Mouse (Mus musculus): ENCODE data around the gene Strn3. TPM values are rescaled to one million over a fixed set of nuclear protein-coding genes. Genes with fewer than 3 reads are reported as not detected.
"Not testable (repeated sequence)": the region's sequence is repeated elsewhere in the genome, so short reads cannot be mapped to it uniquely, and the experiment has no call there.

The Strn3 gene
- polyA plus RNA-seq, 1 experiment from 2014 or later = 63.6 TPM

GRCm38 (mm10) chr12:51663011-51663410, 28.7 kb downstream of the Strn3 start:
- Histone ChIP-seq H3K27ac (ENCODE audit: low read length) (no peak overlapping the region), H3K9ac (replicated peaks; ENCODE audit: low read depth, low read length) (no peak overlapping the region), H3K4me3 (ENCODE audit: low read depth, low read length) (no peak overlapping the region), H3K9me3 (ENCODE audit: control insufficient read depth, low read depth, low read length) (no peaks in the 10 kb centered on the region), H3K4me1 (ENCODE audit: control insufficient read depth, insufficient read depth, low read length) (no peaks in the 10 kb centered on the region), H3K4me2 (replicated peaks; ENCODE audit: low read depth, low read length) (no peak overlapping the region), H3K36me3 (ENCODE audit: control insufficient read depth, insufficient read depth, low read length) (no peaks in the 10 kb centered on the region), H3K27me3 (ENCODE audit: control insufficient read depth, insufficient read depth, low read length) (no peaks in the 10 kb centered on the region)
- no peak for ATAC-seq (ENCODE audit: insufficient number of reproducible peaks, insufficient read depth, low FRiP score, low read depth)

DNA sequence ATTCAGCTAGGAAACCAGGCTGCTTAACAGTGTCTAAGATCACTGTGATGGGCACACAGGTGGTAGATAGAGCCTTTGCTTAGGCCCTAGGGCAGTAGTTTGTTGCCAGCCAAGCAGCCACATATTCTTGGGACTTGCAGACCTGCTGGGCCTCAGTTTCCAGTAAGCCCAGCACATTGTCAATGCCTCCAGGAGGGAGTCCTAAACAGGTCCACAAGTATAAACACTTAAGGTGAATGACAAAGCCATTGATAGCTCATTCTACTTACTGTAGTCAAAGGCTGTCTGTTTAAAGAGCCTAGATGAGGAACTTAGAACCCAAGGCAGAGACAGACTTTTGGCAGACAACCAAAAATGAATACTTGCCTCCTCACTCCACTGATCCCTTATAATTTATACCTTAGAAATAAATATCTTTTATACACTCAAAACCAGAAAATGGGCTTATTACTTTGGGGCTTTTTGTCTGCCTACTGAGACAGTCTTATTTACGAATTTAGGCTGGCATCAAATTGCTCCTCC, 35.7 kb downstream of the Strn3 start:
- H3K4me3 ChIP-seq (ENCODE audit: low read depth, low read length) = no peak overlapping the region
- WGBS = 76% methylated on average over 1 of the region's 1 CpGs
- no peaks in the 10 kb centered on the region for H3K9me3 ChIP-seq (ENCODE audit: control insufficient read depth, low read depth, low read length)
- H3K9ac ChIP-seq (replicated peaks; ENCODE audit: low read depth, low read length) = no peak overlapping the region
- H3K27me3 ChIP-seq (ENCODE audit: control insufficient read depth, insufficient read depth, low read length) = no peaks in the 10 kb centered on the region
- no peak overlapping the region for H3K4me2 ChIP-seq (replicated peaks; ENCODE audit: low read depth, low read length)
- H3K36me3 ChIP-seq (ENCODE audit: control insufficient read depth, insufficient read depth, low read length) = peaks cover 9% of the 10 kb centered on the region
- H3K4me1 ChIP-seq (ENCODE audit: control insufficient read depth, insufficient read depth, low read length) = no peaks in the 10 kb centered on the region
- ATAC-seq (ENCODE audit: insufficient number of reproducible peaks, insufficient read depth, low FRiP score, low read depth) = no peak
- no peak overlapping the region for H3K27ac ChIP-seq (ENCODE audit: low read length)

DNA sequence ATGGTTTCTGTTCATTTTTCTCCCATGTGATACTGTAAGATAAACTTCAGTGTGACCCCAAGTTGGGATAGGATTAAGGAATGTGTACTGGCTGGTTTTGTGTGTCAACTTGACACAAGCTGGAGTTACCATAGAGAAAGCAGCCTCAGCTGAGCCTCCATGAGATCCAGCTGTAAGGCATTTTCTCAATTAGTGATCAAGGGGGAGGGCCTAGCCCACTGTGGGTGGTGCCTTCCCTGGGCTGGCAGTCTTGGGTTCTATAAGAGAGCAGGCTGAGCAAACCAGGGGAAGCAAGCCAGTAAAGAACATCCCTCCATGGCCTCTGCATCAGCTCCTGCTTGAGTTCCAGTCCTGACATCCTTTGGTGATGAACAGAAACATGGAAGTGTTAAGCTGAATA, 42.3 kb downstream of the Strn3 start:
- not testable (repeated sequence) for ATAC-seq (ENCODE audit: insufficient number of reproducible peaks, insufficient read depth, low FRiP score, low read depth); H3K27me3 ChIP-seq (ENCODE audit: control insufficient read depth, insufficient read depth, low read length); H3K9me3 ChIP-seq (ENCODE audit: control insufficient read depth, low read depth, low read length); H3K27ac ChIP-seq (ENCODE audit: low read length); H3K4me3 ChIP-seq (ENCODE audit: low read depth, low read length); H3K9ac ChIP-seq (replicated peaks; ENCODE audit: low read depth, low read length); H3K4me2 ChIP-seq (replicated peaks; ENCODE audit: low read depth, low read length); H3K4me1 ChIP-seq (ENCODE audit: control insufficient read depth, insufficient read depth, low read length)
- H3K36me3 ChIP-seq (ENCODE audit: control insufficient read depth, insufficient read depth, low read length) = peaks cover 19% of the 10 kb centered on the region

DNA sequence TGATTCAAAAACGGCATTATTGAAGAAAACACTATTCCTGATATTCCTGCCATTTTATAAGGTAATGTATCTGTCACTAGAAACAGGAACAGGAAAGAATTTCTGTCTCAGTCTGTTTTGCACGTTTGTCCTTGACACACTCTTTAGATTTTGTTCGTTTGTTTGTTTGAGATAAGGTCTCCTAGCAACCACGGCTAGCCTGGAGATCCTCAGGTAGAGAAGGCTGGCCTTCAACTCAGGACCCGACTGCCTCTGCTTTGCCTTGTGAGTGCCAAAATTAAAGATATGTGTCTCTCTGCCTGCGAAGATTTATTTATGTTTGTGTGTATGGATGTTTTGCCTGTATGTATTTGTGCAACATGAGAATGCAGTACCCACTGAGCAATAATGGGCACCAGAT, 49.8 kb downstream of the Strn3 start:
- Histone ChIP-seq H3K4me1 (ENCODE audit: control insufficient read depth, insufficient read depth, low read length) (no peaks in the 10 kb centered on the region), H3K9ac (replicated peaks; ENCODE audit: low read depth, low read length) (no peak overlapping the region), H3K27ac (ENCODE audit: low read length) (no peak overlapping the region), H3K36me3 (ENCODE audit: control insufficient read depth, insufficient read depth, low read length) (peaks cover 6% of the 10 kb centered on the region; the same call in 1 of the 2 replicates), H3K4me2 (replicated peaks; ENCODE audit: low read depth, low read length) (no peak overlapping the region), H3K9me3 (ENCODE audit: control insufficient read depth, low read depth, low read length) (no peaks in the 10 kb centered on the region), H3K27me3 (ENCODE audit: control insufficient read depth, insufficient read depth, low read length) (no peaks in the 10 kb centered on the region), H3K4me3 (ENCODE audit: low read depth, low read length) (no peak overlapping the region)
- ATAC-seq (ENCODE audit: insufficient number of reproducible peaks, insufficient read depth, low FRiP score, low read depth) = peak; percentile 37; the same call in 1 of the 2 replicates
- WGBS = 35% methylated on average over 6 of the region's 6 CpGs

DNA sequence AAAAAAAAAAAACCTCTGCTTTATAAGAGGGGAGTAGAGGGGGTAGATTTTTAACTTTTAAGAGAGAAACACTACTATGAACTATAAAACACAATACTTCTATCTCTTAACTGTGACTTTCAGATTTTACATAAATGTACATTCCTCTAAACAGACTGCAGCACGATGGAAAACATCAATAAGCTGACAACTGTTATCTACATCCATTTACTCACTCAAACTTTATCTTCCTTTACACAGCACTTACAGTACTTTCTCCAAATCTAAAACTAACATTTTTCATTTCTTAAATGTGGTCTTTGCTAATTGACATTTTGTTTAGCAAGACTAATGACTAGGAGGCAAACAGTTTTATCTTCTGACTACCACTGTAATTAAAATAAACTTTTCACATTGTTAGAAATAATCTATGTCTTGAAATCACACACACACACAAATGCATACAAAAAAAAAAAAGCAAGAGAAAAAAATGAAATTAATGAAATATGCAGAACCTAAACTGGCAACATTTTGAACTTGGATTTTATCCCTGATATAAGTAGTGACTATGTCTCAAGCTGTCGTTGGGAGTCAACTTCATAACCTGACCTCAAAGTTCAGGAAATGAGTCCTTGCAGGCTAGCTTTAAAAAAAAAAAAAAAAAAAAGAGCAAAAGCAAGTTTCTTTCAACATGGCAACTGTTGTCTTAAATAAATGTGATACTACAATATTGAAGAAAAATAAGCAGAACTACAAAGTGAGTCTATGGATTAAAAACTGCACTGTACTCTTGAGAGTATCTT, 54.8 kb downstream of the Strn3 start:
- WGBS = 28% methylated on average over 2 of the region's 2 CpGs
- no peak overlapping the region for H3K9ac ChIP-seq (replicated peaks; ENCODE audit: low read depth, low read length)

GRCm38 (mm10) chr12:51636260-51636659, 55.4 kb downstream of the Strn3 start:
- Histone ChIP-seq H3K4me3 (ENCODE audit: low read depth, low read length) (no peak overlapping the region), H3K4me2 (replicated peaks; ENCODE audit: low read depth, low read length) (no peak overlapping the region), H3K9ac (replicated peaks; ENCODE audit: low read depth, low read length) (no peak overlapping the region), H3K27ac (ENCODE audit: low read length) (no peak overlapping the region), H3K9me3 (ENCODE audit: control insufficient read depth, low read depth, low read length) (no peaks in the 10 kb centered on the region), H3K36me3 (ENCODE audit: control insufficient read depth, insufficient read depth, low read length) (peaks cover 5% of the 10 kb centered on the region), H3K27me3 (ENCODE audit: control insufficient read depth, insufficient read depth, low read length) (no peaks in the 10 kb centered on the region), H3K4me1 (ENCODE audit: control insufficient read depth, insufficient read depth, low read length) (no peaks in the 10 kb centered on the region)
- no peak for ATAC-seq (ENCODE audit: insufficient number of reproducible peaks, insufficient read depth, low FRiP score, low read depth)
- WGBS = 73% methylated on average over 2 of the region's 2 CpGs

More for the DNA sequence above, 54.8 kb downstream of the Strn3 start:
- Histone ChIP-seq H3K4me3 (ENCODE audit: low read depth, low read length) (no peak overlapping the region), H3K4me2 (replicated peaks; ENCODE audit: low read depth, low read length) (no peak overlapping the region), H3K4me1 (ENCODE audit: control insufficient read depth, insufficient read depth, low read length) (no peaks in the 10 kb centered on the region), H3K36me3 (ENCODE audit: control insufficient read depth, insufficient read depth, low read length) (peaks cover 5% of the 10 kb centered on the region), H3K9me3 (ENCODE audit: control insufficient read depth, low read depth, low read length) (no peaks in the 10 kb centered on the region), H3K27me3 (ENCODE audit: control insufficient read depth, insufficient read depth, low read length) (no peaks in the 10 kb centered on the region), H3K27ac (ENCODE audit: low read length) (no peak overlapping the region)
- no peak for ATAC-seq (ENCODE audit: insufficient number of reproducible peaks, insufficient read depth, low FRiP score, low read depth)

DNA sequence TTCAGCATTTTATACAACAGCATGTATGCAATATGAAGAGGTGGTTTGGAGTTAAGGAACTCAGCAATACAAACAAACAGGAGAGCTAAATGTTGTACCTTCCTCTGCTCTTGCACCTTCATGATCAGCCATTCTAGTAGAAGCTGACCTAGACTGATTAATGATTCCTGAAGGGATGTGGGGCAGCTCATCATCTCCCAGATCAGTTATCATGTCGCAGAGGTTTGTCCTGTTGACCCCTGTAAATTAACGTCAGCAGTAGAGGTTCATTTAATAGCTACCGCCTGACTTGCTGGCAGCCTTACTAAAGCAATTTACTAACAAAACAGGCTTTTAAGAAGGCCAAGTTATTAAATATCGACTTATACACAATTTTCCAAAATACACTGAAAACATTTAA, 58.2 kb downstream of the Strn3 start:
- Histone ChIP-seq H3K9ac (replicated peaks; ENCODE audit: low read depth, low read length) (no peak overlapping the region), H3K27me3 (ENCODE audit: control insufficient read depth, insufficient read depth, low read length) (no peaks in the 10 kb centered on the region), H3K4me1 (ENCODE audit: control insufficient read depth, insufficient read depth, low read length) (no peaks in the 10 kb centered on the region), H3K9me3 (ENCODE audit: control insufficient read depth, low read depth, low read length) (no peaks in the 10 kb centered on the region), H3K36me3 (ENCODE audit: control insufficient read depth, insufficient read depth, low read length) (peaks cover 5% of the 10 kb centered on the region), H3K4me3 (ENCODE audit: low read depth, low read length) (no peak overlapping the region), H3K4me2 (replicated peaks; ENCODE audit: low read depth, low read length) (no peak overlapping the region), H3K27ac (ENCODE audit: low read length) (no peak overlapping the region)
- ATAC-seq (ENCODE audit: insufficient number of reproducible peaks, insufficient read depth, low FRiP score, low read depth) = no peak
- WGBS = 52% methylated on average over 4 of the region's 4 CpGs

DNA sequence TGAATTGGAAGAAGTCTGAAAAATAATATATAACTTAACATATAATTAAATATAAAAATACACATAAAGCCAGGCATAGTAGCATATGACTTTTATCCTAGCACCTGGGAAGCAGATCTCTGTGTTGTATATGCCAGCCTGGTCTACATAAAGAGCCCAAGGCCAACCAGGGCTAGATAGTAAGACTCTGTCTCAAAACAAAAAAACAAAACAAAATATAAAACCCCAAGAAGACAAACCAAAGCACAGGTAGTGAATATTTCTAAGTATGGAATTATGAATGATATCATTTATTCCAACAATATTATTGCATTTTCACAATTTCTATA, 68.4 kb downstream of the Strn3 start:
- no peak for ATAC-seq (ENCODE audit: insufficient number of reproducible peaks, insufficient read depth, low FRiP score, low read depth)
- H3K9ac ChIP-seq (replicated peaks; ENCODE audit: low read depth, low read length) = no peak overlapping the region
- H3K27ac ChIP-seq (ENCODE audit: low read length) = no peak overlapping the region
- H3K36me3 ChIP-seq (ENCODE audit: control insufficient read depth, insufficient read depth, low read length) = peaks cover 11% of the 10 kb centered on the region
- H3K4me1 ChIP-seq (ENCODE audit: control insufficient read depth, insufficient read depth, low read length) = no peaks in the 10 kb centered on the region
- H3K27me3 ChIP-seq (ENCODE audit: control insufficient read depth, insufficient read depth, low read length) = no peaks in the 10 kb centered on the region
- H3K4me2 ChIP-seq (replicated peaks; ENCODE audit: low read depth, low read length) = no peak overlapping the region
- H3K9me3 ChIP-seq (ENCODE audit: control insufficient read depth, low read depth, low read length) = no peaks in the 10 kb centered on the region
- H3K4me3 ChIP-seq (ENCODE audit: low read depth, low read length) = no peak overlapping the region
